Mouse (Mus musculus) 3T3-L1 (cell line): ENCODE measurements around the gene Vav1.
"Not testable (repeated sequence)": the region's sequence is repeated elsewhere in the genome, so short reads cannot be mapped to it uniquely, and the experiment has no call there.

Experiments
- DNase-seq: peaks from one replicate; pipeline ENCODE4 v3.0.0-alpha.2; 2015; ENCODE audit warnings: low read depth, low spot score

The Vav1 gene

DNA sequence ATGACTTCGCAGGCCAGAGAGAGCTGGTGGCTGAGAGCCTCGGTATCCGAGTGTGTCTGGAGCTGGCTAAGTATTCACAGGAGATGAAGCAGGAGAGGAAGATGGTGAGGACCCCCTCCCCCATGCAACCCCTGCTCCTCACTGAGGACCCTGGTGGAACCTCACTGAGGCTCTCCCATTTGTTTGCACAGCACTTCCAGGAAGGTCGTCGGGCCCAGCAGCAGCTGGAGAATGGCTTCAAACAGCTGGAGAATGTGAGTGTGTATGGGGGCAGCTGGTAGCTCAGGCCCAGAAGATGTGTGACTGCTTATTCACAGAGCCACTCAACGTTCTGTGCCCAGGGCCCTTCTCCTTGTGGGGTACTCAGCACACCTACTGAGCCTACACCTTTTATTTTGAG is 25.6 kb upstream of the Vav1 start:
- no peak for DNase-seq

DNA sequence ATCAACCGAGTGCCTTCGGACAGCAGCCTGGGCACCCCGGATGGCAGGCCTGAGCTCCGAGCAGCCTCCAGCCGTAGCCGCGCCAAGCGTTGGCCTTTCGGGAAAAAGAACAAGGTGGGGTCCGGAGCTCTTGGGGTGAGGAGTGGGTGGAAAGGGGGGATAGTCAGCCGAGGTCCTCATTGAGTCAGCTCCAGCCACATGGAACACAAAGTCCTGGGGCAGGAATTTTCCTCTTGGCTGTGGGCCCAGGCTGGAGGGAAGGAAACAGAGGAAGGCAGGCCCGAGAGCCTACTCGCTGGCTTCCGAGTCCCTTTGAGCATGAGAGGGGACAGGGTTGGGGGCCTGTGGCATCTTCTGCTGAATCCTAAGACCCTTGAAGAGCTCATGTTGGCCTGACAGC is 23.5 kb upstream of the Vav1 start:
- no peak for DNase-seq

GRCm38 (mm10) chr17:57256921-57257485 is 21.9 kb upstream of the Vav1 start:
- no peak for DNase-seq

DNA sequence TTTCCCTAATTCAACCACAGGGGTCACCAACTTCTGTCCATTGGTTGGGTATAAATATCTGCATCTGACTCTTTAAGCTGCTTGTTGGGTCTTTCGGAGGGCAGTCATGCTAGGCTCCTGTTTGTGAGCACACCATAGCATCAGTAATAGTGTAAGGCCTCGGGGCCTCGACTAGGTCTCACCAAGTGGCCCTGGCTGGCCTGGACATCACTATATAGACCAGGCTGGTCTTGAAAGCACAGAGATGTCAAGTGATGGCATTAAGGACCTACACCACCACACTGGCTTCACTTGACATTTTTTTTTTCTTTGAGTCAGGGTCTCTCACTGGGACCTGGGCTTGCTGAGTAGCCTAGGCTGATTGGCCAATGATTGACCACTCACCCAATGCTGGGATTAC is 20.7 kb upstream of the Vav1 start:
- DNase-seq = no peak

- DNase-seq = peak; percentile 60
Measured at GRCm38 (mm10) chr17:57259742-57260141, 19.2 kb upstream of the Vav1 start.

DNA sequence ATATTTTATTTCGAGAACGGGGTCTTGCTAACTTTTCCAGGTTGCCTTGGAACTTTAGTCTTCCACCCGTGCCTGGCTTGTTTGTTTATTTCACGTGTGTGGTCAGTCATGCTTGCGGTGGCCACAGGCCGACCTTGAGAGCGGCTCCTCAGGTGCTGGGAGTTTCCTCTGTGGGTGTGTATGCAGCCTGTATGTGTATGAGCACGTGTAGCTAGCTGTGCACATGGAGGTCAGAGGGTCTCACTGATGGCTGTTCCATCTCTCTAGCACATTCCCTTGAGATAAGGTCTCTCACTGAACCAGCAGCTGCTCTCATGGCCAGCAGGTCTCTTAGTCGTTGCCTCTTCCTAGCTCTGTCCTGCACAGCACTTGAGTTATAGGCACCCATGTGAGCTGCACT is 18.5 kb upstream of the Vav1 start:
- DNase-seq = no peak

DNA sequence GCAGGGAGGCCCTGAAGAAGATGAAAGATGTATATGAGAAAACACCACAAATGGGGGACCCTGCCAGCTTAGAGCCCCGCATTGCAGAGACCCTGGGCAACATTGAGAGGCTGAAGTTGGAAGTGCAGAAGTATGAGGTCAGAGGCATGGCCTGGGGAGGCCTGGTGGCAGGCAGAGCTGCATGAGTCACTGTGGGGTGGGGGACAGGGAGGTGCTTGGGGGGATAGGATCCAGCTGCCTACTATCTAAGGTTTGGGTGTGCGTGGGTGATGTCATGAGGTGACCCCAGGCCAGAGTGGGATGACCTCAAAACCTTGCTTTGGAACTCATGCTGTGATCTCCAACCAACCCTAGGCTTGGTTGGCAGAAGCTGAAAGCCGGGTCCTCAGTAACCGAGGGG is 17.6 kb upstream of the Vav1 start:
- DNase-seq = no peak

- DNase-seq = no peak
Measured at GRCm38 (mm10) chr17:57261796-57262195, 17.1 kb upstream of the Vav1 start.

DNA sequence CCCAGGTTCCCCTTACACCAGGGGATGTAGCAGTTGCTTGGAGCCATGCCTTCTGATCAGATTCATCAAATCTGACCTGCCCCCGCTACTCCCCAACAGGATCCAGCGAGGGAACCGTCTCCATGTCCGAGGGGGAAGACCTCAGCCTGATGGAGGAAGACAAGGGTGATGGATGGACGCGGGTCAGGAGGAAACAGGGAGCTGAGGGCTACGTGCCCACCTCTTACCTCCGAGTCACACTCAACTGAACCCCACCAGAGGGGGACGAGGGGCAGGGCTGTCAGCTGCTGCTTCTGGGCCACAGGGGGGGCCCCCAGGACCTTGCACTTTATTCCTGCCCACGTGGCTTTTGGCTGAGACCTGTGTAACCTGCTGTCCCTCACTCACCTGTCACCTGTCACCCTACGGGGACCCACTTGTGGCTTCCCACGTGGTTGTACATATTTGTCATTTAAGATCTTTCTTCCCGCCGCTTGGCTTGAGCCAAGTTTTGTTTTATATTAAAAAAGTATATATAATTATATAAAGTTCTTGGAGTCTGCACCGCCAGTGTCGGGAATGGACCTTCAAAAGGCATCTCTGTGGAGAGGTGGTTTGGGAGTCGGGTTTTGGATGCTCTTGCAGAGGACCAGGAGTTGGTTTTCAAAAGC is 15.9 kb upstream of the Vav1 start:
- no peak for DNase-seq

- DNase-seq = no peak
Measured at GRCm38 (mm10) chr17:57264164-57264563, 14.7 kb upstream of the Vav1 start.

- DNase-seq = peak; percentile 50
Measured at GRCm38 (mm10) chr17:57264972-57265945, 13.6 kb upstream of the Vav1 start.

DNA sequence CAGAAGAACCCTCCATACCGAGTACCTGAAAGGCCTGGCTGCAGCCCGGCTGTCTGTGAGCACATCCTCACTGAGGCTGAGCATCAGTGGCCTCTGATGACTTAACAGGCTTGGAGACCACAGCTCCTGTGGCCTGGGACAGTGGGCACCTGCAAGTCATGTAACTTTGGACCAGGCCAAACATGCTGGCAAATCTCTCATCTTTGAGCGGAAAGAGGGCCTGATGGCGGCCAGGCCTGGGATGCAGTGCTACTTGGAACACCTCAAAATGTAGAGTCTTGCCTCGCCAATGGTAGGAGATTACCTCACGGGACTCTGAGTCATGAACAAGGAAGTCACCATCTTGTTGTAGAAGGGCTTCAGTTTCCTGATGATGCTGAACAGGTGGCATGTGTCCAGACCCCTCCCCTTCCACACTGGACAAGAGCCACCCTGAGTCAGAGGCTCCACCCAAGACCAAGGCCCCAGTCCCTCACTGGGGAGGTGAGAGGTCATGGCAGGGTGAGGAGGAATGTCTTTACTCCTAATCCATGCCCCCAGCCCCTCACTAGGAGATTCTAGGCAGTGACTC is 11.3 kb upstream of the Vav1 start:
- DNase-seq = peak; percentile 81

GRCm38 (mm10) chr17:57271301-57271700 is 7.6 kb upstream of the Vav1 start:
- peak; percentile 24 for DNase-seq

DNA sequence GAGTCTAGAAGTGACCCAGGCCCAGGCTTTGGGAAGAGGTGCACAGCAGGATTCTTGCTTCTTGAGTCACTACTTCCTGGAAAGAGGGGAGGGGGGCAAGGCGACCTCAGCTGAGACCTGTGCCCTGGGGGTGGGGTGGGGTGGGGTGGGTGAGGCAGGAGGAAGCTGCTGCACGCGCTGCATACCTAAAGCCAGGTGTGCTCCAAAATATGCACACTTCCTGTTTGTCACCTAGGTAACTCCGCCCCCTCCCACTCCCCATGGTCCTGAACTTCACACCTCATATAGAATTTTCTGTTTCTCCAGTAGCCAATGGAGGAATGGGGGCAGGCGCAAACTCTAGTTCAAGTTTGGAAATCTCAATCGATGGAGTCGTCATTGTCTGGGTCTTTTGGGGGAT is 5.1 kb upstream of the Vav1 start:
- DNase-seq = no peak

- DNase-seq = peak; percentile 50
Measured at GRCm38 (mm10) chr17:57274686-57275085, 4.2 kb upstream of the Vav1 start.

- DNase-seq = peak; percentile 88
Measured at GRCm38 (mm10) chr17:57275111-57275996, 3.5 kb upstream of the Vav1 start.

- DNase-seq = no peak
Measured at GRCm38 (mm10) chr17:57275997-57276351, 2.9 kb upstream of the Vav1 start.

DNA sequence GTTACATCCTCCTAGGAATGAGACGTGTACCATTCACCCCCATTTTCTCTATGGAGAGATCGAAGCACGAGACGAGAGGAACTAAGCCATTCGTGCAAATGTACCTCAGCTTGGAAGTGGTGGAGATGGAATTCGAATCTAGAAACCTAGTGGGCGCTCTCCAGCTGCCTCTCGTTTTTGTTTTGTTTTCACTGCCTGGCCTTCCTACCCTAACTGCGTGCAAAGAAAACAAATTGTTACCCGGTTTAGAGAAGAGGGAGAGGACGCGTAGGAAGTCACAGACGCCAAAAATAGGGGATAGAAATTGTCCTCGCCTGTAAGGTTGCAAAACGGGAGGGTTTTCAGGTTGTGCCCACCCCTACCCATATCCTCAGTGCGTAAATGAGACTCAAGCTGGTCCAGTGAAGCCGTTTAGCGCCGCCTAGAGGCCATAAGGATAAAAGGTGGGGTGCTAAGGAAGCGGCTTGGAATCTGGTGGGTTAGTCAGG is 2.2 kb upstream of the Vav1 start:
- peak; percentile 95 for DNase-seq

- not testable (repeated sequence) for DNase-seq
Measured at GRCm38 (mm10) chr17:57277598-57278261, 1.2 kb upstream of the Vav1 start.

DNA sequence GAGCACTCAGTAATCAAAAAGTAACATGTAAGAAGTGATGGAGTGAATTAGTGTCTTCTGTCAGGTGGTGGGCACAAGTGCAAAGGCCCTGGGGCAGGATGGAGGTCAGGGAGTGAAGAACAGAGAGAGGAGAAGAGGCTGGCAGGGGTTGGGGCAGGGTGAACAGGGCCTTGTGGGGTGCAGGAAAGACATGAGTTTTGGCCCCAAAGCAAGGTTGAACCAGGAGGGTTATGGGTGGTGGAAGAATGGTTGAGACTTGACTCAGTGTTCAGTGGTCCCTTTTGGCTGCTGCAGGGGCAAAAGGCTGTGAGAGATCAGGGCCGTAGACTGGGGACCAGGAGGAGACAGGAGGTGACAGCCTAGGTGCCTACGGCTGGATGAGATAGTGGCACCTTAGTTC is 363 bp upstream of the Vav1 start:
- no peak for DNase-seq
